8 mouse cellular contexts compared by ENCODE assay signal in genomic region chr3:103904705-103905104, GRCm38 (mm10). TPM values are rescaled to one million over a fixed set of nuclear protein-coding genes. Genes with fewer than 3 reads are reported as not detected.
A peak's percentile ranks its signal among the peaks of the same experiment; 100 is the strongest.
DNase-seq lines count a peak whose midpoint lies in the region; ATAC-seq and TF ChIP-seq lines count a peak whose summit lies in the region.
"Had no signal": no experiment of that assay in that cellular context is flagged by ENCODE, and none has a peak within 500 bp of the region (broad histone marks: within the 10 kb centered on the region; RNA-seq: fewer than 3 reads in every experiment).

No protein-coding gene starts in this region.

- 90% methylated on average over 1 of the region's 1 CpGs for WGBS in kidney, postnatal 0 days
- 82% methylated on average over 1 of the region's 1 CpGs for WGBS in kidney, embryonic 15.5 days

- H3K4me3 ChIP-seq in kidney, postnatal 0 days (replicated peaks; ENCODE audit: low read depth, low read length) = no peak overlapping the region
- no peak overlapping the region for H3K4me3 ChIP-seq in kidney, embryonic 15.5 days (replicated peaks)
- no peak overlapping the region for H3K4me3 ChIP-seq in G1E (ENCODE audit: low read depth, low read length)
- H3K4me3 ChIP-seq: myocyte had no signal

- no peaks in the 10 kb centered on the region for H3K36me3 ChIP-seq in kidney, postnatal 0 days (ENCODE audit: insufficient read depth, low read length)
- H3K36me3 ChIP-seq in kidney, embryonic 15.5 days = no peaks in the 10 kb centered on the region
- H3K36me3 ChIP-seq in G1E (replicated peaks) = no peaks in the 10 kb centered on the region

- H3K27ac ChIP-seq in kidney, postnatal 0 days = no peak overlapping the region
- no peak overlapping the region for H3K27ac ChIP-seq in kidney, embryonic 15.5 days

- no peak overlapping the region for H3K9ac ChIP-seq in kidney, postnatal 0 days (ENCODE audit: low read depth, low read length)
- no peak overlapping the region for H3K9ac ChIP-seq in kidney, embryonic 15.5 days

- no peaks in the 10 kb centered on the region for H3K27me3 ChIP-seq in kidney, postnatal 0 days (ENCODE audit: insufficient read depth, low read length)
- H3K27me3 ChIP-seq in kidney, embryonic 15.5 days = no peaks in the 10 kb centered on the region
- peaks cover 11% of the 10 kb centered on the region for H3K27me3 ChIP-seq in G1E (ENCODE audit: insufficient read depth, low read length)

- ATAC-seq in kidney, postnatal 0 days (replicated peaks; ENCODE audit: low FRiP score, low read depth) = no peak
- no peak for ATAC-seq in kidney, embryonic 15.5 days (replicated peaks; ENCODE audit: low FRiP score)
- no peak for ATAC-seq in G1E (ENCODE audit: extremely low read depth, insufficient number of reproducible peaks, low FRiP score, poor library complexity, severe bottlenecking)

- peak; percentile 57 for TF ChIP-seq CTCF in kidney, postnatal 0 days (IDR thresholded peaks at IDR 0.05; ENCODE audit: low read depth)
- TF ChIP-seq CTCF in G1E (IDR thresholded peaks at IDR 0.05; ENCODE audit: low read depth, low read length) = no peak

- DNase-seq in kidney, postnatal 0 days (ENCODE audit: low spot score) = peak; percentile 40
- peak; percentile 13 for DNase-seq in G1E (ENCODE audit: low spot score)
- peak; percentile 68 for DNase-seq in c-Kit-positive CD71-positive TER-119-negative erythroid progenitor cells, embryonic 14.5 days (ENCODE audit: low read depth)
- peak; percentile 51 for DNase-seq in kidney, postnatal 10 days
- DNase-seq in spleen, adult 12 weeks (ENCODE audit: low spot score) = peak; percentile 52
- DNase-seq in left cerebral cortex, postnatal 14 days (ENCODE audit: low spot score in 2 of 2) = no peak

- H3K9me3 ChIP-seq in kidney, postnatal 0 days (replicated peaks; ENCODE audit: low read length) = no peaks in the 10 kb centered on the region
- no peaks in the 10 kb centered on the region for H3K9me3 ChIP-seq in kidney, embryonic 15.5 days (replicated peaks)
- no peaks in the 10 kb centered on the region for H3K9me3 ChIP-seq in G1E (replicated peaks)

- no peaks in the 10 kb centered on the region for H3K4me1 ChIP-seq in kidney, postnatal 0 days (replicated peaks; ENCODE audit: insufficient read depth, low read length)
- no peaks in the 10 kb centered on the region for H3K4me1 ChIP-seq in kidney, embryonic 15.5 days
- no peaks in the 10 kb centered on the region for H3K4me1 ChIP-seq in G1E (ENCODE audit: insufficient read depth, low read depth, low read length)

- H3K4me2 ChIP-seq in kidney, postnatal 0 days (ENCODE audit: low read length) = no peak overlapping the region
- no peak overlapping the region for H3K4me2 ChIP-seq in kidney, embryonic 15.5 days

- intact Hi-C loops in left cerebral cortex, postnatal 14 days (cut with DNase I) = no loop called here

RNA-seq across cellular contexts. Expression of gene Rsbn1, which starts 9.2 kb away (rescaled TPM):
- 10.8 and 11.4 TPM in 2 replicates for polyA plus RNA-seq in kidney, postnatal 0 days (2015; fragmentation: Nextera tagmentation; extraction: Ambion mirVana)
- 10.2 and 10.7 TPM in 2 replicates for polyA plus RNA-seq in kidney, embryonic 15.5 days (2015; fragmentation: Nextera tagmentation; extraction: Ambion mirVana)
- 38.9 and 39.6 TPM in 2 replicates for total RNA-seq in G1E (2014; fragmentation: Nextera tagmentation)
- total RNA-seq in G1E (2017) = 29.4 and 34.7 TPM in 2 replicates
- polyA plus RNA-seq in G1E (2012) = 13.3 and 16.5 TPM in 2 replicates
- total RNA-seq in left cerebral cortex, postnatal 14 days (2021) = 10 to 100 TPM; 18.0 to 18.4 TPM

RNA-seq across cellular contexts. Expression of gene Ptpn22, which starts 45.1 kb away (rescaled TPM):
- polyA plus RNA-seq in kidney, postnatal 0 days (2015; fragmentation: Nextera tagmentation; extraction: Ambion mirVana) = 0.57 and 0.79 TPM in 2 replicates
- polyA plus RNA-seq in kidney, embryonic 15.5 days (2015; fragmentation: Nextera tagmentation; extraction: Ambion mirVana) = 0.58 and 0.73 TPM in 2 replicates
- not detected in 2 replicates for total RNA-seq in G1E (2014; fragmentation: Nextera tagmentation)
- total RNA-seq in G1E (2017) = 0.16 TPM in 1 of 2 replicates, not detected in the other
- polyA plus RNA-seq in G1E (2012) = 0.13 TPM in 1 of 2 replicates, not detected in the other
- under 1 TPM; 0.89 to 0.92 TPM for total RNA-seq in left cerebral cortex, postnatal 14 days (2021)

Comparison
In these comparisons a context has a peak if more than half of its experiments do, and no peak if none do; other contexts are left out.
1. DNase-seq: peak in kidney, postnatal 0 days (single experiment), G1E (single experiment), c-Kit-positive CD71-positive TER-119-negative erythroid progenitor cells, embryonic 14.5 days (single experiment), kidney, postnatal 10 days (single experiment) and spleen, adult 12 weeks (single experiment); none in left cerebral cortex, postnatal 14 days (0 of 2).